Mouse (Mus musculus) cortical plate, adult 2 months (tissue): ENCODE data around the gene Sh3glb2. TPM values are rescaled to one million over a fixed set of nuclear protein-coding genes. Genes with fewer than 3 reads are reported as not detected.

Experiments used
- H3K27ac ChIP-seq: fragments of 200-500 bp; 2 replicates; pipeline ENCODE4 v1.5.1; 2012; ENCODE audit warnings: low read length, control low read depth, inconsistent platforms; ENCODE audit not compliant: insufficient read depth
- H3K4me1 ChIP-seq: fragments of 200-500 bp; 2 replicates; pipeline ENCODE4 v1.6.1; 2011; ENCODE audit warnings: low read length; ENCODE audit not compliant: control insufficient read depth, insufficient read depth
- H3K4me3 ChIP-seq: fragments of 200-500 bp; 2 replicates; pipeline ENCODE4 v1.5.1; 2011; ENCODE audit warnings: mild to moderate bottlenecking, low read length, control low read depth; ENCODE audit not compliant: insufficient read depth
- CTCF ChIP-seq: fragments of 200-500 bp; IDR thresholded peaks from 2 replicates; pipeline ENCODE4 v1.5.1; 2011; ENCODE audit warnings: mild to moderate bottlenecking, control low read depth, low read length; ENCODE audit not compliant: insufficient read depth; ENCODE audit errors: extremely low read depth
- POLR2A ChIP-seq: fragments of 200-500 bp; IDR thresholded peaks from 2 replicates; pipeline ENCODE4 v1.6.1; 2011; ENCODE audit warnings: mild to moderate bottlenecking, low read length, control low read depth; ENCODE audit not compliant: insufficient read depth; ENCODE audit errors: extremely low read depth
- polyA plus RNA-seq: library from polyadenylated mRNA; depleted of rRNA; stranded (reverse); fragments of >200 nt; gene quantifications from 2 replicates; pipeline ENCODE4 v1.2.3, GENCODE M21; 2012

Sh3glb2 gene
- polyA plus RNA-seq, 1 experiment = 520 TPM

- Histone ChIP-seq H3K4me1 (peaks cover 2% of the 10 kb centered on the region; the same call in 1 of the 2 replicates), H3K4me3 (no peak overlapping the region), H3K27ac (no peak overlapping the region)
- no peak for TF ChIP-seq POLR2A
- TF ChIP-seq CTCF = no peak
Observed at GRCm38 (mm10) chr2:30381377-30381725, 22.2 kb upstream of the Sh3glb2 start.

- TF ChIP-seq POLR2A = no peak
- TF ChIP-seq CTCF = no peak
- H3K27ac ChIP-seq = no peak overlapping the region
- H3K4me1 ChIP-seq = peaks cover 2% of the 10 kb centered on the region; the same call in 1 of the 2 replicates
- no peak overlapping the region for H3K4me3 ChIP-seq
Observed at GRCm38 (mm10) chr2:30380564-30381376, 21.6 kb upstream of the Sh3glb2 start.

GRCm38 (mm10) chr2:30379307-30379706 is 20.2 kb upstream of the Sh3glb2 start:
- no peak for TF ChIP-seq CTCF
- Histone ChIP-seq H3K27ac (no peak overlapping the region), H3K4me3 (no peak overlapping the region), H3K4me1 (peaks cover 2% of the 10 kb centered on the region; the same call in 1 of the 2 replicates)

- Histone ChIP-seq H3K4me1 (peaks cover 2% of the 10 kb centered on the region; the same call in 1 of the 2 replicates), H3K27ac (no peak overlapping the region), H3K4me3 (no peak overlapping the region)
- no peak for TF ChIP-seq POLR2A
- no peak for TF ChIP-seq CTCF
Observed at GRCm38 (mm10) chr2:30377721-30378120, 18.6 kb upstream of the Sh3glb2 start.

GRCm38 (mm10) chr2:30375893-30376292 is 16.8 kb upstream of the Sh3glb2 start:
- TF ChIP-seq POLR2A (no peak), CTCF (no peak)
- Histone ChIP-seq H3K4me1 (no peaks in the 10 kb centered on the region), H3K4me3 (no peak overlapping the region), H3K27ac (no peak overlapping the region)

DNA sequence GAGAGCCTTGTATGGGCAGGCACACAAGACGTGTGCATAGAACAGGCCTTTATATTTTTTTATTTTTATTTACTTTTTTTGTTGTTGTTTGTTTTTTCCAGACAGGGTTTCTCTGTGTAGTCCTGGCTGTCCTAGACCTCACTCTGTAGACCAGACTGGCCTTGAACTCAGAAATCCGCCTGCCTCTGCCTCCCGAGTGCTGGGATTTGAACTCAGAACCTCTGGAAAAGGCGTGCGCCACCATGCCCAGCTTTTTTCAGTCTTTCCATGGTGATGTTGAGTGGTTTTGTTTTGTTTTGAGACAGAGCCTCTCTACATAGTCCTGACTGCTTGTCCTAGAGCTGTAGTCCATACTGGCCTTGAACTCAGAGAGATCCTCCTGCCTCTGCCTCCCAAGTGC is 13.6 kb upstream of the Sh3glb2 start:
- TF ChIP-seq CTCF (no peak), POLR2A (no peak)
- Histone ChIP-seq H3K27ac (no peak overlapping the region), H3K4me3 (no peak overlapping the region), H3K4me1 (no peaks in the 10 kb centered on the region)

DNA sequence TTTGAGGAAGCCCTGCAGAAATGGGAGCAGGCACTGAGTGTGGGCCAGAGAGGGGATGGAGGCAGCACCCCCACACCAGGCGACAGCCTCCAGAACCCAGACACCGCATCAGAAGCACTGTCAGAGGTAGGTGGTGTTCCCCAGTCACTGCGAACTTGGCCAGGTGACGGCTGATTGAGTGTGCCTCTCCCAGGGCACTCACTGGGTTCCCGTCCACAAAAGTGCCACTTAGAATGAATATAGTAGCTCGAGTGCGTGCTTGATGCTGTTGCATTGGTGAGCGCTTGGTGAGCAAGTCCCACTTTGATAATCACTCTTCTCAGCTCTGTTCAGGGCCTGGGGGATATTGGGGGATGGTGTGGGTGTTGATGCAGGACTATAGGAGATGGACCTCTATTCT is 12.4 kb upstream of the Sh3glb2 start:
- Histone ChIP-seq H3K27ac (no peak overlapping the region), H3K4me1 (no peaks in the 10 kb centered on the region), H3K4me3 (no peak overlapping the region)
- TF ChIP-seq CTCF = no peak
- no peak for TF ChIP-seq POLR2A

GRCm38 (mm10) chr2:30366203-30366602 is 7.1 kb upstream of the Sh3glb2 start:
- Histone ChIP-seq H3K4me1 (peaks cover 4% of the 10 kb centered on the region; the same call in 1 of the 2 replicates), H3K4me3 (no peak overlapping the region; the same call in 1 of the 2 replicates), H3K27ac (no peak overlapping the region)
- TF ChIP-seq CTCF = no peak

DNA sequence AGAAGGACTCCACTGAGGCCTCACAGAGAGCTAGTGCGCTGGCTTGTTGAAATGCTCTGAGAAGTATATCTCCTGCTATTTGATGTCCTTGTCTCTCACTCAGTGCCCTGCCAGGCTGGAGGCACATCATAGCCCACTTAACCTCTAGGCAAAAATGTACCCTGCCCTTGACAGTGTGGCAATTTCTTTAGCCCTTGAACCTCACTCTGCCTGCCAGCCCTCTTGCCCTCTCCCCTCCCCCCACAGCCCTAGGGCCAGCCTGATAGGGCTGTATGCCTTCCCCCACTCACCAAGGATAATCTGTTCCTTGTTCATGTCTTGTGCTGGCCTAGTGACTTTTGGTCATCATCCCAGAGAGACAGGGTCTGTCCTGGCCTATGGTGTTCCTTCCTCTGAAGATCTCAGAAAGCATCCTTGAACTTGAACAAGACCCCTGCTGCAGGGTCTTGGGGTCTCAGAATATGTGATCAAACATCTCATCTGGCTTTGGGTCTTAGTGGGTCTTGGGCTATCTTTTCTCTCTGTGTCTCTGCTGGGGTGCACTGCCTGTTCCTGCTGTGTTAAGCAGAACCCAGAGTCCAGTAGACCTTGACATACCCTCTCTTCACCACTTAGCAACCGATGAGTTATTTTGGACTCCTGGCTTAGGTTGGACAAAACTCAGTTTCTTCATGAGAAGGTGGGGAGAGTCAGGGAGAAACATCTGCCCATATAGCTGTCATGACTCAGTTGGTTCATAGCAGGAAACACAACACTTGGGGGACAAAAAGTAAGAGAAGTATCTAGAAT is 6.3 kb upstream of the Sh3glb2 start:
- H3K27ac ChIP-seq = no peak overlapping the region
- H3K4me3 ChIP-seq = peak overlapping the region; percentile 73
- H3K4me1 ChIP-seq = peaks cover 4% of the 10 kb centered on the region; the same call in 1 of the 2 replicates
- no peak for TF ChIP-seq CTCF
